Mouse (Mus musculus): Measurements from ENCODE around the gene Dclre1c. TPM values are rescaled to one million over a fixed set of nuclear protein-coding genes. Genes with fewer than 3 reads are reported as not detected.

Dclre1c gene
- total RNA-seq, 2 experiments from 2014 or later = 1.8 to 3.0 TPM

DNA sequence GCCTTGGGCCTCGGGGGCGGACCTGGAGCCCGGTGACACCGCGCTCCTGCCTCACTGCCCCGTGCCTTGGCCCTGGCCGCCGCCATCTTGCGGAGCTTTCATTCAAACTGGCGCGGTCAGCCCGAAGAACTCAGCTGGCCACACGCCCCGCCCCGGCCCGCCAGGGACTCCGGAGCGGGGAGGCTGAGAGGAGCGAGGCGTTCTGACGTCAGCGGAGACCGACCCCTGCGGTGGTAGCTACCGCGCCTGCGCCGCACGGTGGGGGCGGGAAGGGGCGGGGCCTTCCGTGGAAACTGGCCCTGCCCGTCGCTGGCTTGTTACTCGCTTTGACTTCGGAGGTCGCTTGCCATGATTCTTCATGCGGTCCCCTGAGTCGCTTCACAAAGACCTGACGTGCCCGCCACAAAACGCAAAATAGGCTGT is 50.9 kb downstream of the Dclre1c start, which contains the start of gene Suv39h2:
Gene Suv39h2 (minus strand): TSS at position 171 of the 423 bp plus-strand sequence.
- peak; percentile 96 for DNase-seq

DNA sequence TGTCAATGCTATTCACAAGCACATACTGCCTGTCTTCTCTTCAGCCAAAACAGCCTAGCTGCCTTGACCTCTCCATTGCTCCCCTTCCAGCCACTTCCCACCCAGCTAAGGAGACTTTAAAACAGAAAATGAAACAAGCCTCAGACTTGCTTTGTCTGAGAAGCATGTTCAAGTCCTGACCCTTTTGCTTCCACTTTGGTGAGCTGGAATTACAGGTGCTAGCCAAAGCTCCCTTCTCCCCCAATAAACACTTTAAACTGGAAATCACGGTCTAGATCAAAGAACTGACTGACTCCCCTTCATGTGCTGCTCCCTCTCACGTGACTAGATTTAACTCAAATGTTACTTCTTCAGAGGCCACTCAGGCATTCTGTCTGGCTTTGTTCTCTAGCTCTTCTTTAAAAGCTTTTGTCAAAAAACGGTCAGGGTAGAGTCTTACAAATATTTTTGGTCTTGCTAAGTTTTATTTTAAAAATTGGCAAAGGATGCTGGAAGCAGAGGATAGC is 51.9 kb downstream of the Dclre1c start:
- DNase-seq = no peak

- DNase-seq = no peak
These were observed 56.3 kb downstream of the Dclre1c start for GRCm38 (mm10) chr2:3480239-3480638.

- DNase-seq = no peak
These were observed 65.9 kb downstream of the Dclre1c start for GRCm38 (mm10) chr2:3489816-3490215.

- DNase-seq = no peak
These were observed 70.0 kb downstream of the Dclre1c start for GRCm38 (mm10) chr2:3493833-3494409.

DNA sequence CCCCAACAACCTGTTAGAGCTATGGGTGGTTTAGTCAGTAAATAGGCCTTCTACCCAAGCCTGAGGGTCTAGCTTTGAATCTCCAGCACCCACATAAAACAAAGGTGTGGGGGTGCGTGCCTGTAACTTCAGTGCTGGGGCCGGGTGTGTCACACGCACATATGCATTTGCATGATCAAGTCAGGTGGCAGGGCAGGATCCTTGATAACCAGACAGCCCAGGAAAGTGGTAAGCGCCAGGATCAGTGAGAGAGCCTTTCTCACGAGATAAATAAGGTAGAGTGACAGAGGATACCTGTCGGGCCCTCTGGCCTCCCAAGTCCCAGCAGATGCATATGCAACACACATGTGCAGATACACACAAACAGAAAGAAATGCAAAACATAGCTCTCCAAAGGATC is 75.6 kb downstream of the Dclre1c start:
- DNase-seq = no peak

DNA sequence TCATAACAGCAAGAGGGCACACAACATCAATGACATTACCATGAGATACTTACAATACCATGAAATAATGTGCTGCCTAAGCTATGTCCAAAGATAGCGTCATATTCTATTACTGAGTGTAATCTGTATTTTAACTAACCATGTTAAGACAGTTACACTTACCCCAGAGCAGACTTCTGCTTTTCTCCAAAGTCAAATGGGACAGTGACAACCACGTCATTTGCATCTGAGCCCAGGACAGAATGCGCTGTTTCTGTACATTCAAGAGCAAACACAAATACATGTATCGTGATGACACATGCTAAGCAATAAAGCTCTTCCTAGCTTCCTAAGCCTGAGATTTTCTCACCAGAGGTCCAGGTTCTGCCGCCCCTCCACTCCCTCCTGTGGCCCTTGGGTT is 77.0 kb downstream of the Dclre1c start:
- DNase-seq = no peak

DNA sequence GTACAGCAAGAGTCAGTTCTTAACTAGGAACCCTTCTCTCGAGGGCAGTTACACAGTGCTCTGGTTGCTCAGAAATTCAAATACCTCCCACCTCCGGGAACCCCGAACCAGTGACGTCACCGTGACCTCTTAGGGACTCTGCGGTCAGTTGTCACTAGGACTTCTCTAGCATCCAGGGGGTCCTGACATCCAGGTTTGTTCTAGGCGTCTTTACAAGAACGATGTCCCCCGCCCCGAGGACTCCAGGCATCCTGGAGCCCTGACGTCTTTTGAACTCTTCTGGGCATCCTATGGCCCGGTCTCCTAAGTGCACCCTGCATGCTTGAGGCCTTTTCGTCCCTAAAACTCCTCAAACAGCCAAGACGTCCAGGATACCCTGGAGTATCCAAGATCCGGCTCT is 88.1 kb downstream of the Dclre1c start:
- no peak for DNase-seq

DNA sequence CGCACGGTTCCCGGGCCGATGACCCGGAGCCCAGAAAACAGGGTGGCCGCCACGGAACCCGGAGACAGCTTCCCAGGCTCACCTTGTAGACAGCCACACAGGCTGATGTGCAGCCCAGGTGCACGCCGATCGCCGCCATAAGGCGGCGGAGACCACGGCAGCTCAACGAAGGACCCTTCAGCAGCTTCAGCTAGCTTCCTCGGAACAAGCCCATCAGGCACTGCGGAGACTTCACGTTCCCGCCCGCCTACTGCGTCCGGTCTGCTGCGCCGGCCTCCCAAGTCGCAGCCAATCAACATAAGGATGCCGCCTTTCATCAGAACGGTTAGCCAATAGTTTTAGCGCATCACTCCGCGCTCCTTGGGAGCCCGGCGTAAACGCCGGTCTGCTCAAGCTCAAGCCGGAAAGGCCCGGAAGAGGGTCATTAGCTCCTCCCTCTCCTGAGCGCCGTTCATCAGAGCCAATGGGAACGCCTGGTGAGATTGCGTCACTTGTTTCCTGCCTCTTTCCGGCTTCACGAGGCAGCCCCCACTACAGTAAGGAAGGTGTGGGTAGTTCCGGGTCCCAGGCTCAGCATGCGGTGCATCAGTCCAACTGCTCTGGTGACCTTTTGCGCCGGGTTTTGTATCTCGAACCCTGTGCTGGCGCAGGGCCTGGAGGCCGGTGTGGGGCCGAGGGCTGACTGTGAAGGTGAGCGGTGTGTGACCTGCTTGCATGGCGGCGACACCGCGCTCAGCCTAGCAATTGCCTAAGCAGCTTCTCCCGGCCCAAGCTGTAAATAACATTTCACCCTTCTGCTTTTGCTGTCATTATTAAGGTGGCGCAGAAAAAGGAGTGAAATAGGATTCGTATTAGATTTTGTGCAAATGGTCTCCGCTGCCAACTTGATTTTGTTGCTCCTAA is 88.9 kb downstream of the Dclre1c start, which contains the start of the genes Gm45902, Hspa14 and Cdnf:
Gene Gm45902 (minus strand): TSS at position 239 of the 903 bp plus-strand sequence.
Gene Hspa14 (minus strand): TSS at position 263 of the 903 bp plus-strand sequence.
Gene Cdnf (plus strand): TSS at position 479 of the 903 bp plus-strand sequence.
- DNase-seq = peak; percentile 96

Other genes starting within 250 kb of the Dclre1c start
- gene Nmt2, start 139.9 kb upstream of the Dclre1c start, total RNA-seq (2021) = 1 to 10 TPM; 8.1 to 8.5 TPM
- 1 to 10 TPM; 4.6 to 5.3 TPM for gene Rpp38, start 91.5 kb upstream of the Dclre1c start, total RNA-seq (2021)
- under 1 TPM in 1 of 2 experiments, not detected in 1; 0.59 TPM for gene Acbd7, start 88.0 kb upstream of the Dclre1c start, total RNA-seq (2021)
- not detected for gene Olah, start 26.9 kb upstream of the Dclre1c start, total RNA-seq (2021)
- not detected for gene Meig1, start 1.5 kb upstream of the Dclre1c start, total RNA-seq (2021)
- under 1 TPM; 0.72 to 0.84 TPM for gene Suv39h2, start 50.9 kb downstream of the Dclre1c start, total RNA-seq (2021)
- gene Gm45902, start 88.7 kb downstream of the Dclre1c start, total RNA-seq (2021) = under 1 TPM; 0.75 to 0.97 TPM
- 10 to 100 TPM; 12.6 to 13.2 TPM for gene Hspa14, start 88.7 kb downstream of the Dclre1c start, total RNA-seq (2021)
- 10 to 100 TPM; 32.7 to 39.1 TPM for gene Cdnf, start 88.9 kb downstream of the Dclre1c start, total RNA-seq (2021)
- gene Fam107b, start 146.4 kb downstream of the Dclre1c start, total RNA-seq (2021) = 1 to 10 TPM; 2.2 to 2.7 TPM

All from gastrocnemius, postnatal 25 days (tissue).